Mouse (Mus musculus): ENCODE results near the gene Tnk2.

DNA sequence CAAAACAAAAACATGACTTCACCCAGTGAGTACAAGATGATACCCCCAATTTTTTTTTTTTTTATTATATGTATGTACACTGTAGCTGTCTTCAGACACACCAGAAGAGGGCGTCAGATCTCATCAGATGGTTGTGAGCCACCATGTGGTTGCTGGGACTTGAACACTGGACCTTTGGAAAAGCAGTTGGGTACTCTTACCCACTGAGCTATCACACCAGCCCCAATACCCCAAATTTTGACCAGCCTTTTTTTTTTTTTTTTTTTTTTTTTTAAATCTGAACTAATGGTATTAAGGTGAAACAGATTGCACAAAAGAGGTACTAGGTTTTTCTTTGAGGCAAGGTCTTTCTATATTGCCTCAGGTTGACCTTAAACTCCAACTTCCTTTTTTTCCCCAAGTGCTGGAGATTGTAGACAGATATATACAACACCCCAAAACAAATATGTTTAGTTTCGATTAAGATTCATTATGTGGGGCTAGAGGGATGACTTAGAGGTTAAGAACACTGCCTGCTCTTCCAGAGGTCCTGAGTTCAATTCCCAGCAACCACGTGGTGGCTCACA is 30.3 kb upstream of the Tnk2 start:
- TF ChIP-seq CTCF (IDR thresholded peaks at IDR 0.05; ENCODE audit: low read depth) = peak; percentile 43; the same call in 1 of the 2 replicates
- no peak for TF ChIP-seq EP300 (IDR thresholded peaks at IDR 0.05; ENCODE audit: low read depth)

All from liver, embryonic 14.5 days (tissue).